Mouse (Mus musculus) urinary bladder, postnatal 4 days (tissue): ENCODE data around the gene Ostn.
A peak's percentile ranks its signal among the peaks of the same experiment; 100 is the strongest.

Experiments used
- DNase-seq, 2 experiments: peaks; one replicate each; pipeline ENCODE4 v3.0.0; 2021 to 2022; ENCODE audit warnings: low spot score in 2 of 2

The Ostn gene

GRCm38 (mm10) chr16:27387634-27388611 lies 80.6 kb downstream of the Ostn start:
- no peak for DNase-seq

- DNase-seq: peak; percentile 73 to 78
These were observed 81.6 kb downstream of the Ostn start, which contains the start of gene Ccdc50 for GRCm38 (mm10) chr16:27388761-27389451. Gene Ccdc50, plus strand, starts transcription at chr16:27388869.

GRCm38 (mm10) chr16:27389534-27390282 lies 82.4 kb downstream of the Ostn start:
- no peak for DNase-seq

- no peak for DNase-seq
These were observed 83.0 kb downstream of the Ostn start for GRCm38 (mm10) chr16:27390306-27390705.

- DNase-seq: no peak
These were observed 84.6 kb downstream of the Ostn start for GRCm38 (mm10) chr16:27391845-27392244.

GRCm38 (mm10) chr16:27395251-27396037 lies 88.2 kb downstream of the Ostn start:
- no peak for DNase-seq

GRCm38 (mm10) chr16:27396951-27397350 lies 89.7 kb downstream of the Ostn start:
- no peak for DNase-seq

- no peak for DNase-seq
These were observed 91.9 kb downstream of the Ostn start for GRCm38 (mm10) chr16:27399026-27399718.

- DNase-seq: no peak
These were observed 92.5 kb downstream of the Ostn start for GRCm38 (mm10) chr16:27399719-27400253.
